Mouse (Mus musculus): ENCODE data around the gene H2-M10.2. TPM values are rescaled to one million over a fixed set of nuclear protein-coding genes. Genes with fewer than 3 reads are reported as not detected.
"Not testable (repeated sequence)": the region's sequence is repeated elsewhere in the genome, so short reads cannot be mapped to it uniquely, and the experiment has no call there.

The H2-M10.2 gene
- 0.28 and 0.36 TPM in 2 replicates for polyA plus RNA-seq (2015; fragmentation: Nextera tagmentation; extraction: Ambion mirVana)

DNA sequence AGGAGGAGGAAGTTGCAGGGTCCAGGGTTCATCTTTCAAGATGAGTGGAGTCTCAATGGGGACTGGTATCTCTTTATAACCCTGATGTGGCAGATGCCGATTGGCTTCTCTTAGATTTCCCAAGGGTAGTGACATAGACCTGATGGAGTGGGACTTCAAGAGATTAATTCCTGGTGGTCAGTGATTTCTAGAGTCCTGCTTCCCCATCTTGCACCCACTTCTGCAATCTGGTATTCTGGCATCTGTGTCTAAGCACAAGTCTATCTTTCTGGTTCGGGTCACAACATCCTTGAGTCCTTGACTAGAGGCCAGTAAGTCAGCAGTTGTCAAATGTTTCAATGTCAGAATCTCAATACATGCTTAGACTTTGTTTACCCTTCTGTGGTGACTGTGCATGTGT is at the start of gene H2-M10.2:
Gene H2-M10.2, minus strand, starts transcription at position 101 of the 400 bp plus-strand sequence.
- Histone ChIP-seq H3K4me2 (replicated peaks) (no peak within 1 kb of the TSS), H3K9me3 (peaks cover 7% of the 10 kb centered on the region), H3K9ac (replicated peaks) (no peak within 1 kb of the TSS), H3K27me3 (no peaks in the 10 kb centered on the region), H3K4me1 (replicated peaks) (no peaks in the 10 kb centered on the region), H3K36me3 (peaks cover 17% of the 10 kb centered on the region), H3K4me3 (replicated peaks) (no peak within 1 kb of the TSS), H3K27ac (no peak within 1 kb of the TSS)
- ATAC-seq = no peak
- WGBS = 96% methylated on average over 2 of the region's 2 CpGs

DNA sequence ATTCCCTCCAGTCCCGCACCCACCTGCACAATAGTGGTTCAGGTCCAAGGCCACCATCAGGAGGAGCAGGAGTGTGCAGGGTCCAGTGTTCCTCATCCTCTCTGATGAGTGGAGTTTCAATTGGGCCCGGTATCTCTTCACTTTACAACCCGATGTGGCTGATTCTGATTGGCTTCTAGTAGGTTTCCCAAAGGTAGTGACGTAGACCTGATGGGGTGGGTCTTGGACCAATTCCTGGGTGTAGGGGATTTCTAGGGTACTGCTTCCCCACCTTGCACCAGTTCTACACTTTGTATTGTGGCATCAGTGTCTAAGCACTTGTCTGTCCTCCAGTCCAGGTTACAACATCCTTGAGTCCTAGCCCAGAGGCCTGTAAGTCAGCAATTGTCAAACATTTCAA is 39.8 kb upstream of the H2-M10.2 start, which contains the start of gene H2-M10.1:
Gene H2-M10.1, minus strand, starts transcription at position 101 of the 400 bp plus-strand sequence.
- no peak within 1 kb of the TSS for H3K4me2 ChIP-seq (replicated peaks)
- no peak within 1 kb of the TSS for H3K27ac ChIP-seq
- H3K9me3 ChIP-seq = no peaks in the 10 kb centered on the region
- no peaks in the 10 kb centered on the region for H3K27me3 ChIP-seq
- no peak for ATAC-seq
- no peaks in the 10 kb centered on the region for H3K4me1 ChIP-seq (replicated peaks)
- no peaks in the 10 kb centered on the region for H3K36me3 ChIP-seq
- no peak within 1 kb of the TSS for H3K9ac ChIP-seq (replicated peaks)
- WGBS = 93% methylated on average over 4 of the region's 4 CpGs
- no peak within 1 kb of the TSS for H3K4me3 ChIP-seq (replicated peaks)

DNA sequence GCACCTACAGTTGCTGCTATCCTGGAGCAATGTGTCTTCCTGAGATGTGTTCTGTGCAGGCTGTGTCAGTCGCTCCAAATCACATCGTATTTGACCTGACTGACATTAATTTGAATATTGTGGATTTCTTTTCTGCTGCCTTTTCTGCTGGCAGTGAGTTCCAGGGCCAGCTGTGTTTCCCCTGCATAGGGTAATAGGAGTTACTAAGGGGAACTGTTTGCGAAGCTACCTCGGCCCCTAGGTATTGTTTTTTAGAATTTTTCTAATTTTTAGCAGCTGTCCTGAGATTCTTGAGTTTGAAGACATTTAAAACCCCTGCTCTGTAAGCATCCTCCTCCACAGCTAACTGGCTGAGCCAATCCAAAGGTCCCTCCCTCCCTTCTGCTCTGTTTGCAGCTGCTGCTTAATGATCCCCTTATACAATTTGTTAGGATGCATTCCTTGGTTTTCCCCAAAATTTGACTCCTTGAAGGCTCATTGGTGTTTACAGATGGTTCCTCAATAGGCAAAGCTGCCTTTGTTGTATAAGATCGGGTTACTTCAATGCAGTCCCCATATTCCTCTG is 29.5 kb upstream of the H2-M10.2 start:
- Histone ChIP-seq H3K4me3 (replicated peaks) (peak overlapping the region; percentile 64), H3K36me3 (no peaks in the 10 kb centered on the region), H3K9me3 (no peaks in the 10 kb centered on the region), H3K9ac (replicated peaks) (peak overlapping the region; percentile 76), H3K4me2 (replicated peaks) (peak overlapping the region; percentile 66), H3K27ac (peak overlapping the region; percentile 91), H3K4me1 (replicated peaks) (peaks cover 7% of the 10 kb centered on the region; the same call in 1 of the 2 replicates), H3K27me3 (no peaks in the 10 kb centered on the region)
- ATAC-seq = peak; percentile 62
- 33% methylated on average over 5 of the region's 5 CpGs for WGBS

DNA sequence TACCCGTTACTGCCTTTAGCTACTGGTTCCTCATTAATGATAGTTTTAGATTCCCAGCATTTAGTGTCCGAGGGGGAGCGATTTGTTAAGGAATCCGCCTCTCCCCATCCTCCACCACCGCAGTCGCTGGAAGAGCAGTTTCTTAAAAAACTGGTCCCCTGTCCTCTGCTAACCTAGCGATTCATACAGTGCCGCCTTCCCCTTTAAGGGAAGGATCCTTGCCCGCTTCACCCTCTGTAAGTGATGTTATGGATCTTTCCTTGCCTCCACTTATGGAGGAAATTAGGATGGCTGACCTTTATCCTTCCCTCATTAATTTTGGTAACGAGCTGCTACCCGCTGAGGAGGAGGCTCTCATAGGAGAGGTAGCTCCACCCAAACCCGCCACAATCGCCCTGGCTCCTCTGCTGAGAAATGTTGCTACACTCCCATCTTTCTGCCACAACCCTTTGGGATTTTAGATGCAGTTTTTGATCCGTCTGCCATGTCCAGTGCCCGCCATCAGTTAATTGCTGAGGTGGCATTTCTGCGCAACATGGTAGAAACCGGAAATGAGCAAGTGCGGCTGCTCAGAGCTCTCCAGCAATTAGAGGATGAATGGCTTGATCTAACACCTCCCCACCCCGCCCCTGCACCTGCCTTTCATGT is 28.9 kb upstream of the H2-M10.2 start:
- Histone ChIP-seq H3K4me1 (replicated peaks) (peaks cover 7% of the 10 kb centered on the region; the same call in 1 of the 2 replicates), H3K4me2 (replicated peaks) (peak overlapping the region; percentile 66), H3K27ac (peak overlapping the region; percentile 91), H3K9ac (replicated peaks) (peak overlapping the region; percentile 76), H3K9me3 (no peaks in the 10 kb centered on the region), H3K4me3 (replicated peaks) (peak overlapping the region; percentile 64), H3K36me3 (no peaks in the 10 kb centered on the region), H3K27me3 (no peaks in the 10 kb centered on the region)
- under 1% methylated on average over 19 of the region's 19 CpGs for WGBS
- ATAC-seq = peak; percentile 92

DNA sequence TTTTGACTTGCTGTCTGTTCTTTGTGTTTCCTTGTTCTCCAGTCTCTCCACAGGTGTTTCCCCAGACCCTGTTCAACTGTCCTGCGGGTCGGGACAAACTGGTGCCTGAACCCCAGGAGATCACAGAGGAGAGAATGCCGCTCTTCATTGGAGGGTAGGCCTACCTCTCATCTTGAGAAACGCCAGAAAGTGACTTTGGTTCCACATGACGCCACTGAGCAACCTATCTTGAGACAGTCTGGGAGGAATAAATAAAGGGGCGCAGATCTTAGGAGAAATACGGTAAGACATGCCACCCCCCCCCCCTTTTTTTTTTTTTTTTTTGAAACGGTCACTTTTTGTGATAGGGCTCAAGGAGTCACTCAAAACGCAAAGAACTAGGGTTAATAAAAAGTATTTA is 28.2 kb upstream of the H2-M10.2 start:
- WGBS = under 1% methylated on average over 9 of the region's 9 CpGs
- no peaks in the 10 kb centered on the region for H3K9me3 ChIP-seq
- no peaks in the 10 kb centered on the region for H3K36me3 ChIP-seq
- ATAC-seq = peak; percentile 62
- H3K4me2 ChIP-seq (replicated peaks) = peak overlapping the region; percentile 66
- peak overlapping the region; percentile 64 for H3K4me3 ChIP-seq (replicated peaks)
- H3K27me3 ChIP-seq = no peaks in the 10 kb centered on the region
- H3K27ac ChIP-seq = peak overlapping the region; percentile 91
- peak overlapping the region; percentile 76 for H3K9ac ChIP-seq (replicated peaks)
- peaks cover 7% of the 10 kb centered on the region; the same call in 1 of the 2 replicates for H3K4me1 ChIP-seq (replicated peaks)

DNA sequence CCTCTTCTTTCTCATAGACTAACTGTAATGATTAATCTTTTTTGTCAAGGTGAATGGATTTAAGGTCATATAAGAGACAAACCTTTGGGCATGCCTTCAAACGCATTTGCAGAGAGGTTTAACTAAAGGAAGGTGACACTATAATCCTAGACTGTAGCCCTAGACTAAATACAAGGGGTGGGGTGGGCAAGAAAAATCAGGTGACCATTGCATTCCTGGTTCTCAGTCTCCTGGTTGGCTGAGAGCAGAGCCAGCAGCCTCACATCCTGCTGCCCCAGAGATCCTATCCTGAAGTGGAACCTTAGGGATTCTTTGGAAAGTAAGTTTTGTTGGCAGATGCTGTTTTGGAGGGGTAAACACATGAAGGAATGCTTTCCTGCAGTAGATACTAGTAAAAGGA is 23.0 kb upstream of the H2-M10.2 start:
- Histone ChIP-seq H3K27ac (no peak overlapping the region), H3K4me3 (replicated peaks) (no peak overlapping the region), H3K9me3 (no peaks in the 10 kb centered on the region), H3K4me1 (replicated peaks) (no peaks in the 10 kb centered on the region), H3K27me3 (no peaks in the 10 kb centered on the region), H3K36me3 (no peaks in the 10 kb centered on the region), H3K9ac (replicated peaks) (no peak overlapping the region), H3K4me2 (replicated peaks) (no peak overlapping the region)
- 0 out of 2 replicates have a peak, but pooled peaks have one; percentile 50 for ATAC-seq
- WGBS = 34% methylated on average over 1 of the region's 1 CpGs

DNA sequence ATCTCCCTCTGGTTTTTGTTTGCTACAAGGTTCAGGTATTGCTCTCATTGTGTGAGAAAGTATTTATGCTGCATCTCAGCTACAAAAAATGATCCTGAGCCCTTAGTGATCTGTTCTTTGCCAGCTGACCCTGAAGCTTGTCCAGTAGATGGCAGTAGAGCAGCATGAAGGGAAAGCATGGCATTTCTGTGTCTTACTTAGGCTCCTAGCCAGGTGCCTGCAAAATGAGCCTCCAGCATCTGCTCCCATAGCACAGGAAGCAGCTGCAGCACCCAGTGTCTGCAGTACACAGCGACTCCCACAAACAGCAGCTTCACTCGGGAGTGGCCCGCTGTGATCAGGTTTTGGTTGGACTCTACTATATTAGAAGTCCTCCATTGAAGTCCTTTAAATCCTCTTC is 22.6 kb upstream of the H2-M10.2 start:
- peak; percentile 76 for ATAC-seq
- 3% methylated on average over 3 of the region's 3 CpGs for WGBS
- not testable (repeated sequence) for H3K36me3 ChIP-seq; H3K4me3 ChIP-seq (replicated peaks); H3K4me1 ChIP-seq (replicated peaks); H3K9ac ChIP-seq (replicated peaks); H3K9me3 ChIP-seq; H3K27ac ChIP-seq; H3K4me2 ChIP-seq (replicated peaks); H3K27me3 ChIP-seq

DNA sequence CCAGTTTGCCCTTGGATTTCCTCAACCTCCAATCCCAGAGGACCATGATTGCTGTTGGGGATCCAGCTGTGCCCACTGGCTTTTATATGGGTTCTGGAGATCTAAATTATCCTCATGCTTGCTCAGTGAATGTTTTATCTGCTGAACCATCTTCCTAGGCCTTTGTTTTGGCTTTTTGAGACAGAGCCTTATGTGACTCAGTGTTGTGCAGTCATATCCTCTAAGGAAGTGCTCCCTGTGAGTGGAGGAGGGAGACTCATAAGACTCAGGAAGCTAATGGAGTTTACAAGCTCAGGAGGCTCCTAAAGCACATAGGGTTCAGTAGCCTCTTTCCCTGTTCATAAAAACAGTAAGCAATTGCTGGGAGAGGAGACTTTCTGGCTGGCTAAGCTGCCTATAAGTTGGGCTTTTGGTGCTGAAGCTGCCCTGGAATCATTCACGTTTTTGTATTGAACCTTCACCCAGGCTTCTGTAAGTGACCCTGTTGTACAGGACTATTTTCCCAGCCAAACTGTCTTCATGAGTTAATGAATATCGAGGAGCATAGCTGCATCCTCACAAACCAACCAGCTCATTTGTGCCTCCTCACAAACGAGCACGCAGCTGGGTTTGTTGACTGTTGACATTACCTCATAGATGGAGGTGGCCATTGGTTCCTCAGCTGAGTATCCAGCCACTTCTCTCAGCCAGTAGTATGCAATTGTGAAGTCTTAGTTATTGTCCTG is 4.6 kb downstream of the H2-M10.2 start:
- H3K36me3 ChIP-seq = peaks cover 45% of the 10 kb centered on the region
- WGBS = 97% methylated on average over 4 of the region's 4 CpGs
- H3K9me3 ChIP-seq = peaks cover 7% of the 10 kb centered on the region
- H3K4me3 ChIP-seq (replicated peaks) = no peak overlapping the region
- no peaks in the 10 kb centered on the region for H3K27me3 ChIP-seq
- ATAC-seq = no peak
- H3K4me2 ChIP-seq (replicated peaks) = no peak overlapping the region
- H3K4me1 ChIP-seq (replicated peaks) = no peaks in the 10 kb centered on the region
- H3K9ac ChIP-seq (replicated peaks) = no peak overlapping the region
- H3K27ac ChIP-seq = no peak overlapping the region

DNA sequence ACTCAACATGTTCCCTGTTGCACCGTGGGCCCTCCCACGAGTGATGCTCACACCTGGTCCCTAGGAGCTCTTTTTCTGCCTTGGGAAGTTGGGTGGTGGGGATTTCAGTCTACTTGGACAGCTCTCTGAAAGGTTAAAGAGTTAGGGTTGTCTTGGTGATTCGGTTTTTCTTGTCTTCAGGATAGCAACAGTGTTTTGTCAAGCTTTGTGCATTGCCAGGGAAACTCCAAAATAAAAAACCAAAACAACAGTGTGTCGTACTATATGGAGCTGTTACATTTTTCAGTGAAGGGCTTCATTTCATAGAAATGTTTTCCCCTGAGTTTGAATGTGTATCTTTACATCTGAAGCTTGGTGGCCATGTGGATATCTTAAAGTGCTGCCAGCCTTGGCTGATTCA is 11.5 kb downstream of the H2-M10.2 start:
- ATAC-seq = no peak
- no peak overlapping the region for H3K27ac ChIP-seq
- H3K9ac ChIP-seq (replicated peaks) = no peak overlapping the region
- H3K36me3 ChIP-seq = peaks cover 22% of the 10 kb centered on the region
- no peaks in the 10 kb centered on the region for H3K9me3 ChIP-seq
- H3K4me1 ChIP-seq (replicated peaks) = peaks cover 38% of the 10 kb centered on the region
- no peak overlapping the region for H3K4me3 ChIP-seq (replicated peaks)
- WGBS = 94% methylated on average over 4 of the region's 4 CpGs
- H3K4me2 ChIP-seq (replicated peaks) = no peak overlapping the region
- no peaks in the 10 kb centered on the region for H3K27me3 ChIP-seq

DNA sequence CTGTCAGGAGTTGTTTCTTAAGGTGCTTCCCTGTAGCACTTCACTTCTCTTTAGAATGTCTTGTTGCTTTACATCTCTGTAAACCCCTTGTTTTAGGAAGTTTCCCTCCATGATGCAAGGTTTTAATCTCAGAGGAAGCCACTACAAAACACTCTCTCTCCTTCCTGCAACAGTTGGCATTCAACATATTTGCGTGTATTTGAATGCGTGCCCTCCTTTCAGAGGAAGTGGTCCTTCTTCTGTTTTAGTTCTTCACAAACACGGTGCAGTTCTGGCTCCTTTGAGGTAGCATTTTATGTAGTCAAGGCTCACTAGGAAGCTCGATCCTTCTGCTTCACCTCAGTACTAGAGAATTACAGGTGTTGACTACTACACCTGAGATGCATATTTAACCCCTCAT is 12.5 kb downstream of the H2-M10.2 start:
- no peak overlapping the region for H3K4me3 ChIP-seq (replicated peaks)
- H3K4me1 ChIP-seq (replicated peaks) = peaks cover 40% of the 10 kb centered on the region
- H3K36me3 ChIP-seq = peaks cover 18% of the 10 kb centered on the region
- no peak for ATAC-seq
- H3K9me3 ChIP-seq = no peaks in the 10 kb centered on the region
- no peak overlapping the region for H3K27ac ChIP-seq
- no peak overlapping the region for H3K4me2 ChIP-seq (replicated peaks)
- no peaks in the 10 kb centered on the region for H3K27me3 ChIP-seq
- no peak overlapping the region for H3K9ac ChIP-seq (replicated peaks)
- 89% methylated on average over 4 of the region's 4 CpGs for WGBS

DNA sequence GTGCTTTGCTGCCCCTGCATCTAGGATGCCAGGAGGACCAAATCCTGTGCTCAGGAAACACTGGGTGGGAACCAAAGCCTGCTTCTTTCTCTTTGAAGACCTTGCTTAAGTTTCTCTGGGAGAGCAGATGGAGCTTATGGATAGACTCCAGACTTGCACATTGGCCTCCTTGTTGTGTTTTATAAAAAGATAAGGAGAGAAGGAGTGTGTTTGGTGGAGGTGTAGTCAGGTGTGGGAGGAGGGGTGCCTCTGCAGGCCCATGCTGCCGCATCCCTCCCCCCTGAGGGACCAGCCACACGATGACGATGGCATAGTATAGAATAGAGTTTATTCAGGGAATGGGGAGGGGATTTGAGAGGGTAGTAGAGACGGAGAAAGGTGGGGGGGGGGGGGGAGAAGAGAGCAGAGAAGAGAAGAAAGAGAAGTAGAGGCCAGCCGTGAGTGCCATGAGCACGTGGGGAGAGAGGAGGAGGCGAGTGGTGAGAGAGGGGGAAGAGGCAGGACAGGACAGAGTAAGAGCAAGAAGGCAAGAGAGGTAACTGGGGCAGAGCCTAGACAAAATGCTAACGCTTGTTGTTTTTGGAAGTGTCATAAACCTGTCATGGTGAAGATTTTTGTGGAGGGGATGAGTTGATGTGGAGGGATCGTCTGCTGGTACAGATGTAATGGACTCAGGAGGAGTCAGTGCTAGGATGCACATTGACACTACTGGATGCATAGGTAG is 13.5 kb downstream of the H2-M10.2 start:
- 89% methylated on average over 9 of the region's 9 CpGs for WGBS
- Histone ChIP-seq H3K4me3 (replicated peaks) (peak overlapping the region; percentile 89), H3K36me3 (peaks cover 18% of the 10 kb centered on the region), H3K9me3 (no peaks in the 10 kb centered on the region), H3K4me2 (replicated peaks) (peak overlapping the region; percentile 96), H3K9ac (replicated peaks) (peak overlapping the region; percentile 86), H3K4me1 (replicated peaks) (peaks cover 40% of the 10 kb centered on the region), H3K27me3 (no peaks in the 10 kb centered on the region), H3K27ac (no peak overlapping the region)
- ATAC-seq = no peak

All from midbrain, embryonic 13.5 days (tissue).